Mouse (Mus musculus) heart, embryonic 12.5 days (tissue): ENCODE data around the gene Ttc13. TPM values are rescaled to one million over a fixed set of nuclear protein-coding genes. Genes with fewer than 3 reads are reported as not detected.

Source experiments
- ATAC-seq: fragments of 200-750 bp; cut with Nextera tagmentation; 2 replicates; pipeline ENCODE4 v1.8.0; 2017; ENCODE audit warnings: moderate TSS enrichment, moderate library complexity; ENCODE audit not compliant: insufficient number of reproducible peaks, low FRiP score
- H3K27ac ChIP-seq: fragments of 300-500 bp; sonication (generic); 2 replicates; pipeline ENCODE4 v1.5.1; 2016; ENCODE audit warnings: mild to moderate bottlenecking, moderate library complexity; ENCODE audit not compliant: poor library complexity, severe bottlenecking
- H3K27me3 ChIP-seq: fragments of 300-500 bp; sonication (generic); replicated peaks from 2 replicates; pipeline ENCODE4 v1.6.1; 2016; ENCODE audit warnings: mild to moderate bottlenecking, moderate library complexity
- H3K36me3 ChIP-seq: fragments of 300-500 bp; sonication (generic); 2 replicates; pipeline ENCODE4 v1.6.1; 2016; ENCODE audit warnings: mild to moderate bottlenecking, moderate library complexity
- H3K4me1 ChIP-seq: fragments of 300-500 bp; sonication (generic); replicated peaks from 2 replicates; pipeline ENCODE4 v1.6.1; 2016; ENCODE audit warnings: mild to moderate bottlenecking
- H3K4me2 ChIP-seq: fragments of 300-500 bp; sonication (generic); 2 replicates; pipeline ENCODE4 v1.6.1; 2016; ENCODE audit warnings: mild to moderate bottlenecking, moderate library complexity
- H3K4me3 ChIP-seq: fragments of 300-500 bp; sonication (generic); 2 replicates; pipeline ENCODE4 v1.5.1; 2016; ENCODE audit warnings: mild to moderate bottlenecking
- H3K9ac ChIP-seq: fragments of 300-500 bp; sonication (generic); 2 replicates; pipeline ENCODE4 v1.6.1; 2016; ENCODE audit warnings: mild to moderate bottlenecking, moderate library complexity
- H3K9me3 ChIP-seq: fragments of 300-500 bp; sonication (generic); replicated peaks from 2 replicates; pipeline ENCODE4 v1.6.1; 2016; ENCODE audit warnings: mild to moderate bottlenecking, moderate library complexity
- WGBS: fragments of 180-500 bp; shearing (Covaris S2); methylation state at CpG from one replicate; pipeline ENCODE4 v1.1.7; 2016; 5-methylcytosine and 5-hydroxymethylcytosine counted together
- polyA plus RNA-seq: library from polyadenylated mRNA; unstranded; fragments of >200 nt; fragmentation: Nextera tagmentation; extraction: Ambion mirVana; gene quantifications from 2 replicates; pipeline ENCODE4 v1.2.1, GENCODE M21; 2016

The Ttc13 gene
- polyA plus RNA-seq, 1 experiment from 2014 or later: 42.8 TPM

DNA sequence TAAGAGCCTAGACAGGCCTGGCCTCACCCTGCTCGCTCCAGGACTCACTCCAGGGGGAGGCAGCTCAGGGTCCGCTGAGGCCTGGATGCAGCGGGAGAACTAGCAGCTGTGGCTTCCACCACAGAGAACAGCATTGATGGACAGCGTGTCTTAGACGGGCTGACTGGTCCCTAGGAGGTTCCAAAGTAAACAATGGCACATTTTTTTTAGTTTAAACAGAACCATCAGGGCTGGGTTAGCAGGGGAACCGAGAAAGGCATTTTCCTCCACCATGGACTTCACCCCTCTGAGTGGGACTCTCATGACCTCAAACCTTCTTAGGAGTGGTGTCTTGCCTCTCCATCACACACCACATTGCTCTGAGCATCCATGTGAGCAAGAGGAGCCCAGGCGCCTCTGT, 89.8 kb downstream of the Ttc13 start:
- WGBS: 40% methylated on average over 7 of the region's 7 CpGs
- Histone ChIP-seq H3K4me2 (no peak overlapping the region), H3K27ac (peak overlapping the region; percentile 82), H3K4me1 (peaks cover 54% of the 10 kb centered on the region), H3K9me3 (no peaks in the 10 kb centered on the region), H3K4me3 (no peak overlapping the region), H3K36me3 (peaks cover 24% of the 10 kb centered on the region), H3K9ac (no peak overlapping the region), H3K27me3 (no peaks in the 10 kb centered on the region)
- no peak; the same call in 1 of the 2 replicates for ATAC-seq

DNA sequence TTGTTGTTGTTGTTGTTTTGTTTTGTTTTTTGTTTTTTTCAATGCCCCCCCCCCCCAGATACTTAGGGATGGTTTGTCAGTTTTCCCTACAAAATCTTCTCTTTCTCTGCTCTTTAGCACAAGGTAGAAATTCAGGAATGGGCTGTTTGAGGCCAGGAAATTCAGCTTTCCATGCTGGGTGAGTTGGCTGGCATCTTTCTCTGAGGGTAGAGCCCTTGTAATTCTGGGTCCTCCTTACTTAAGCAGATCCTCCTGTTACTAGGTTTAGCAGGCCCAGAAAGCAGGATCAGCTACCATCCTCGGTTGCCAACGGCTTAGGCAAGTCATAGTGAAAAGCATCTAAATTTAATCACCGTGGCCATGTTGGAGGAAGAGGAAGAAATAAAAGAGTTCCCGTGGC, 90.9 kb downstream of the Ttc13 start:
- no peak overlapping the region for H3K4me3 ChIP-seq
- no peak overlapping the region for H3K9ac ChIP-seq
- H3K4me1 ChIP-seq: peaks cover 52% of the 10 kb centered on the region
- 81% methylated on average over 4 of the region's 4 CpGs for WGBS
- H3K4me2 ChIP-seq: no peak overlapping the region
- H3K27ac ChIP-seq: no peak overlapping the region
- no peaks in the 10 kb centered on the region for H3K9me3 ChIP-seq
- H3K36me3 ChIP-seq: peaks cover 13% of the 10 kb centered on the region
- no peak for ATAC-seq
- H3K27me3 ChIP-seq: no peaks in the 10 kb centered on the region

DNA sequence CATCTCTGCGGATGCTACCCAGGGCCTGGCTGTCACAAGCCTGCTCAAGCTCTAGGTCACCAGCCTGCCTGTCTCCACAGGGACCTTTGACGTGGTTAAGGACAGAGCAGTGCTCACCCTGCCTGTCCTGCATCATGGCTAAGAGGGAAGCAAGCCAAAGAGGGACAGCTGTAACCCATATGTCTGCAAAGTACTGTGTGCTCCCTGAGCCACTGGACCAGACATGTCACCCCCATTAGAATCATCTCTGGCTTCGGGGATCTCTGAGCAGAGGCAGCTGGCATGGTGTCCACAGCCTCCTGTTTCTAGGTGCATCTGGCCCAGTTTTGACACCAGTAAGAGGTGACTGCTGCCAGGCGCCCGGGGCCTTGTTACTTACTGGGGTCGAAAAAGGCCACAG, 91.3 kb downstream of the Ttc13 start:
- no peak for ATAC-seq
- Histone ChIP-seq H3K4me1 (peaks cover 52% of the 10 kb centered on the region), H3K4me3 (no peak overlapping the region), H3K36me3 (peaks cover 11% of the 10 kb centered on the region; the same call in 1 of the 2 replicates), H3K9me3 (no peaks in the 10 kb centered on the region), H3K27me3 (no peaks in the 10 kb centered on the region), H3K9ac (no peak overlapping the region), H3K4me2 (no peak overlapping the region), H3K27ac (no peak overlapping the region)
- WGBS: 69% methylated on average over 6 of the region's 6 CpGs

GRCm38 (mm10) chr8:124626251-124626650, 95.5 kb downstream of the Ttc13 start:
- Histone ChIP-seq H3K4me1 (peaks cover 16% of the 10 kb centered on the region), H3K27ac (no peak overlapping the region), H3K4me2 (no peak overlapping the region), H3K4me3 (no peak overlapping the region), H3K27me3 (no peaks in the 10 kb centered on the region), H3K36me3 (no peaks in the 10 kb centered on the region), H3K9me3 (no peaks in the 10 kb centered on the region; the same call in 1 of the 2 replicates), H3K9ac (no peak overlapping the region)
- ATAC-seq: no peak
- 80% methylated on average over 9 of the region's 9 CpGs for WGBS

Other genes starting within 250 kb of the Ttc13 start
- 27.0 and 30.1 TPM in 2 replicates for gene Cog2, start 201.2 kb downstream of the Ttc13 start, polyA plus RNA-seq
- gene Agt, start 152.3 kb downstream of the Ttc13 start, polyA plus RNA-seq: 0.43 and 0.71 TPM in 2 replicates
- gene Capn9, start 145.9 kb downstream of the Ttc13 start, polyA plus RNA-seq: 0.08 and 0.34 TPM in 2 replicates
- gene 2310022B05Rik, start 58.6 kb downstream of the Ttc13 start, polyA plus RNA-seq: 49.1 and 52.5 TPM in 2 replicates
- 20.2 and 21.3 TPM in 2 replicates for gene Arv1, start 156 bp upstream of the Ttc13 start, polyA plus RNA-seq
- gene Fam89a, start 29.8 kb upstream of the Ttc13 start, polyA plus RNA-seq: 2.6 and 2.8 TPM in 2 replicates
- gene Trim67, start 71.1 kb upstream of the Ttc13 start, polyA plus RNA-seq: 0.24 and 0.33 TPM in 2 replicates
- gene Gnpat, start 141.1 kb upstream of the Ttc13 start, polyA plus RNA-seq: 109 and 116 TPM in 2 replicates
- gene 2810004N23Rik, start 141.1 kb upstream of the Ttc13 start, polyA plus RNA-seq: 57.1 and 59.4 TPM in 2 replicates
- gene Exoc8, start 175.7 kb upstream of the Ttc13 start, polyA plus RNA-seq: 10.1 and 10.3 TPM in 2 replicates
- gene Sprtn, start 175.9 kb upstream of the Ttc13 start, polyA plus RNA-seq: 10.4 and 10.9 TPM in 2 replicates
- gene Egln1, start 227.3 kb upstream of the Ttc13 start, polyA plus RNA-seq: 16.5 and 18.6 TPM in 2 replicates